Mouse (Mus musculus) frontal cortex, postnatal 10 days (tissue): ENCODE results near the gene Kcnk10.
A peak's percentile ranks its signal among the peaks of the same experiment; 100 is the strongest.

Source experiments
- DNase-seq, 2 experiments: peaks; one replicate each; pipeline ENCODE4 v3.0.0; 2022; ENCODE audit warnings: low spot score in 2 of 2, mixed read lengths in 1 of 2

The Kcnk10 gene

DNA sequence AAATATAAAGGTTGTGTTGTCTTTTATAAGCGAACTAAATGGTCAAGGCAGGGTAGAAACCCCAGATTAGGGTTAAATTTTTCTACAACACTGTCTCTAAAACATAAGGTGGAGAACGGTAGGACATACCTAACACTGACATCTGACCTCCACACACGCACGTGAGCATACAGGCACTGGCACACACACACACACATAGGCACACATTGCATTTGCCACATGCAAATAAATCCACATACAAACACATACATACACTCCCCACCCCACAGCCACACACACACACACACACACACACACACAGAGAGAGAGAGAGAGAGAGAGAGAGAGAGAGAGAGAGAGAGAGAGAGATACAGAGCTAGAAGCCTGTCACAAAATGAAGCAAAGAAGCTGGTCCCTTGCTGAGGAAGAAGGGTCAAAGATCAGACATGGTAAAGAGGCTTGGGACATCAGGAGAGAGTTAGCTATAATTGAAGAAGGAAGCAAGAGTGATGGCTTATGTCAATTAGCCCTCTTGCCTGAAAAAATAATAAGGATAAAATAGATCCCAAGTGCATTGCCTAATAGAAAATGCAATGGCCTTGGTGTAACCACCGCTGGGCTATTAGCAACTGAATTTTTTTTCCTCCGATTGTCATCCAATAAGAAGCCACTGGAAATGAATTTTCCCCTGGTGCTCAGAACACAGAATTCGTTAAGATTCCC lies 58.1 kb downstream of the Kcnk10 start:
- no peak for DNase-seq

DNA sequence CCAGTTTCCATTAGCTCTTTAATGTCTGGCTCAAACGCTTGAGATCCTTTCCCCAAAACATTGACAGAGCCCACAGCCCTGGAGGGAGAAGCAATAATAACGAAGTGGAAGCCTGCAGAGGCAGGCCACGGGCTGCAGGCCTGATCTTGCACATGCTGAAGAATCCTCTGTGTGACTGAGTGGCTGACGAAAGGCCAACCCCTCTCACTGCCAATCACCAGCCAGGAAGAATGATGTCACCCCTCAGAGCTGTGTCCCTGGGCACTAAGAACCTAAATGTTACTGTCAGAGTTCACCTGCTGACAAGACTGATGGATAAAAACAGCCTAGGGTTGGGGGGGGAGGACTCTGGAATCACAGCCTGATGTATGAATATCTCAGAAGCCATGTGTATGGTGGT lies 72.5 kb downstream of the Kcnk10 start:
- no peak for DNase-seq

DNA sequence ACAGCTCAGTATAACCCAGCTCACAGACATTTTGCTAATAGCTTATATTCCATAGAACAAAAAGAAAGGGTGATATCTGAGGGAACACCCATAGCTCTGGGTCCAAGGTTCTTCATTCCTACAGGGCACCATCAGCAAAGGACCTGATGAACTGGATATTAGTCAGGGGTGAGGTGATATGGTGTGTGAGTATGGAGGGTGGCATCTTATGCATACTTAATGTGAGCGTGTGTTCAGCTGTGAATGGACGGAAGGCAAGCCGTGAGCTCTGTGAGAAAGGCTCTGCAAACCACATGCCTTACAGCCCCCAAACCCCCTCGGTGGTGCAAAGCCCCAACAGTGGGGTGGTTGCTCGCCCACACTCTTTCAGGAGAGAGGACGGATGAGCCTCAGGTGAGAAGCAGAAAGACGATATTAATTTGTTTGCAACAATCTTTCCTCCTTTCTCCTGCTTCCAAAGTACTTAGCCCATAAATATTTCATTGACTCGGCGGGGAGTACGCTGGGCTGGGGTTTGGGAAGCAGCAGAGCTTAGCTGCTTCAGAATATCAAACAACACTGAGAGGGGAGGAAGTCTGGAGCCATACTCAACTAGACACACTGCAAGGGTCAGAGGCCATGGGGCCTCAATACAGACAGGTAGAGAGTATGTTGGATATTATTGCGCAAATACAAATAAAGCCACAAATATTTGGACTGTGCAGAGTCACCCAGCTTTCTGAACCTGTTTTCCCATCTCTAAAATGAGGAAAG lies 76.4 kb downstream of the Kcnk10 start:
- no peak for DNase-seq

- no peak for DNase-seq
These were observed 77.1 kb downstream of the Kcnk10 start for GRCm38 (mm10) chr12:98501045-98501444.

DNA sequence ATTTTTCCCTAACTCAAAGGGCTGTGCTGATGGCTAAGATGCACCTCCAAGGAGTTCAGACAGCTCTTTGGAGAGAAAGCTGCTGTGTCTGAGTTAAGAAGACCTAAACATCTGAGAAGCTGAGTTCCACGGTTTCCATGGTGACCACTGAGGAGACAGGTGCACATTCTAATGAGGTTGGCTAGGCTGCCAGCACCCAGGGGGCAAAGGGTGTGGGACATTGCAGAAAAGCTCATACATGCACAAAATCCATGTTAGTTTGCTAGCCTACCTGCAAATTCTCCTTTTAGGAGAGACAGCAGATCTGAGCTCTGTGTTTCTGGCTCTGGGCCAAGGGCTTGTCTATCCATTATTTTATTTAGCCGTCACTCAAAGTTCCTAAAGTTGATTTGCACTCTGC lies 96.7 kb downstream of the Kcnk10 start:
- DNase-seq, result no peak

DNA sequence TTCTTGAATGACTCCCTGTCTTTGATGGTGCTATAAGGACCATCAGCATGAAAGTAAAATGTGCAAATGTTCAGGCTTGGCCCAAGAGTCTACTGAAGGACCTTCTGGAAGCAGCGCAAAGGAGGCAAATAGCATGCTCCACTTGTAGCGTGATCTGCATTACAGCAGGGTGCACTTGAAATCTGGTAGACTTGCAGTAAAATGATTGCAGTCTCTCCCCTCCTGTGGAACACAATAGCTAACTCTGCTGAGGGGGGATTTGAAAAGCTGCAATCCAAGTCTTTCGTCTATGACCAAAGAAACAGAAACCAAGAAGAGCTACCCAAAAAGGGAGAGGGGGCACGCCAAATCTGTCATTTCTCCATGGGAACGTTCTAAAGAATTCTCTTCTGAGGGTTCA lies 97.1 kb downstream of the Kcnk10 start:
- DNase-seq, result no peak

- no peak for DNase-seq
These were observed 100.2 kb downstream of the Kcnk10 start for GRCm38 (mm10) chr12:98477673-98478461.

GRCm38 (mm10) chr12:98471232-98471631 lies 106.9 kb downstream of the Kcnk10 start:
- DNase-seq, result no peak

- DNase-seq, result no peak
These were observed 108.0 kb downstream of the Kcnk10 start for GRCm38 (mm10) chr12:98470097-98470496.

DNA sequence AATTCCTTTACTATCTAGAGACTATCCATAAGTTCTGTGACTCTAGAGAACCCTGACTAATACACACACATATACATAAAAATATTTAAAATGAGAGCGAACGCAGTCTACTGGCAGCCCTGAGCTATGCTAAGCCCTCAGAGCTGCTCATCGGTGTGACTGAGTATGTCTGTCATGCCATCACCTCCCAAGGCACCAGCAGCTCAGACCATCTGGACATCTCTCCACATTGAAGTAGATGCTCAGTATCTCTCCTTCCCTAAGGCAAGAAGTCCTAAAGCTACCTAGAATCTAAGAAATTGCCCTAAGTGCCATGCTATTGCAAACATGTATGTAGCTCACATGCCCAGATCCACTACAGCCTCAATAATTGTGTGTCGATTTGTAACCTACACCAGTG lies 110.3 kb downstream of the Kcnk10 start:
- no peak for DNase-seq

DNA sequence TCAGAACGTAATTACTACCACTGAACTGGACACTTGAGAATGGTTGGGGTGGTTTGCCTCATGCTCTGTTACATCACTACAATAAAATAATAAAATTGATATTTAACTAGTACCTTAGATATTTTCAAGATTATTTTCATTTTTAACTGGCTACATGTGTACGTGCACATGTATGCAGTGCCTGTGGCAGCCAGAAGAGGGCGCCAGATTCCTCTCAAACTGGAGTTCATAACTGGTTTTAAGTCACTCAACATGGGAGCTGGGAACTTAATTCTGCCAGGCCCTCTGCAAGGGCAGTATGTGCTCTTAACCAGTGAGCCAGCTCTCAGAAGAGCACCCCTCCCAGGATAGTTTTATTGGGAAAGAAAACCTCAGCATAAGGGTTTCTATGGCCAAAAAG lies 118.2 kb downstream of the Kcnk10 start:
- no peak for DNase-seq

- DNase-seq, result no peak
These were observed 119.2 kb downstream of the Kcnk10 start for GRCm38 (mm10) chr12:98458944-98459343.

GRCm38 (mm10) chr12:98458516-98458915 lies 119.6 kb downstream of the Kcnk10 start:
- DNase-seq, result no peak

- no peak for DNase-seq
These were observed 124.9 kb downstream of the Kcnk10 start for GRCm38 (mm10) chr12:98453161-98453560.

DNA sequence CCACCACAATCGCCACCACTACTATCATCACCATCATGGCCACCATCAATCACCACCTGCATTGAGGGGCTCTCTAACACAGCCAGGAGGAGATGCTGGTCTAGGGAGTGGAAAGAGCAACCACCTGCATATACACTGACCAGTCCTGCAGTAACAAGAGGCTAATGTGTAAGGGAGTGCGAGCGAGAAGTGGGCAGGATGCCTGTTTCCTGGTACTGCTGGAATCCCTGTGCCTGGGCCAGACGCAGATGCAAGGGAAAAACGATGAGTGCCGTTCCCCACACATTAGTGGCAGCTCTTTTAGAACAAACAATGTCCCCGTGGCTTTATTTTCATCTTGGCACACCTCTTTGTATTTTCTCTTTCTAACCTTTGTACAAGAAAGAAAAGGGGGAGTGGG lies 125.5 kb downstream of the Kcnk10 start:
- no peak for DNase-seq

DNA sequence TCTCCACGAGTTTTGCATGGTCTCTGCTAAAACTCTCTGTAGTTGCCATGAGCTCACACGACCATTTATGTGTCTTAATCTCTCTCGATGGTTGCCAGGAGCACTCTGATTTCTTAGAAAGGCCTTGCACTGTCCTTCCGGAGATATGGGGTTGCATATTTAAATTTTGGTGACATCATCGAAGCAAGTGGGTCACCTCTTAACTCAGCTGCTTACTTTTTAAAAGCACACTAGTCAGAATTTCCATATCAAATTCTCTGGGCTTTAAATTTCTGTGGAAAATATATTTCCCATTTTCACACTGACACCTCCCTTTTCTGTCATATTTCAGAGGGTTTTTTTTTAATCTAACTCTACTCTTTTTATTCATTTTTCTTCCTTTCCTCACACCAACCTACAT lies 132.5 kb downstream of the Kcnk10 start:
- DNase-seq, result no peak

GRCm38 (mm10) chr12:98444860-98445259 lies 133.2 kb downstream of the Kcnk10 start:
- DNase-seq, result no peak

GRCm38 (mm10) chr12:98443754-98444153 lies 134.4 kb downstream of the Kcnk10 start:
- no peak for DNase-seq

- DNase-seq, result no peak
These were observed 140.0 kb downstream of the Kcnk10 start for GRCm38 (mm10) chr12:98438080-98438479.

DNA sequence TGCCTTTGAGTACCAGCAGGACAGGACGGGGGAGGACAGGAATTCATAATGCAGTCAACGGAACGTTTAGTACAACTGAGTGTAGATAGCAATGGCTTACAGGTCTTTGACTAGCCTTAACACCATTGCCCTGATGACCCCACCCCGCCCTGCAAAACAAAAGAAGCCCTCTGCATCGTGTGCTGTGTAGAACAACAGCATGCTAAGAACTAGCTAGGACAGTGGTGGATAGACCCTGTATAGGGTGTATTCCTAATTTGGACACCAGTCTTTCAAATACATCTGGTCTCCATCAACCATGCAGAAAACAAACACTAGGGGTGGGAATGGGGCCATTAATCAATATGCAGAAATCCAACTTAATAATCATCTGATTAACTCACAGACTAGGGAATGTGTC lies 147.4 kb downstream of the Kcnk10 start:
- DNase-seq, result no peak

- DNase-seq, result no peak
These were observed 156.8 kb downstream of the Kcnk10 start for GRCm38 (mm10) chr12:98421340-98421739.

DNA sequence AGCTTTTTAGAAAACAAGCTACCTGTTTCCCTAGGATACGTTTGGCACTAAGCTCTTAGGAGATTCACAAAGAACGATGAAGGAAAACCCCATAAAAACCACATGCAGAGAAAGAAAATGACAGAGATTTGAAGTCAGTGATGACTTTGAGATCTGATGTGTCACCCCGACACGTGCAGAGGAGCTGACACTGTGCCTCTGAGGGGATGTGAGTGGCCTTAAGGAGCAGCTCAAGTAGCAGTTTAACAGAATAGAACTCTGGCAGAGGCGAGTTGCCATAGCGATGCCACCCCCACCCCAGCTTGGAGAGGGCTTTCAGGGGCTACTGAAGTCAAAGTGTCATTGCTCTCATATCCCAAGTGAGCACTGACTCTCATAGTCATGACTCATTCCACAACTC lies 158.3 kb downstream of the Kcnk10 start:
- no peak for DNase-seq

DNA sequence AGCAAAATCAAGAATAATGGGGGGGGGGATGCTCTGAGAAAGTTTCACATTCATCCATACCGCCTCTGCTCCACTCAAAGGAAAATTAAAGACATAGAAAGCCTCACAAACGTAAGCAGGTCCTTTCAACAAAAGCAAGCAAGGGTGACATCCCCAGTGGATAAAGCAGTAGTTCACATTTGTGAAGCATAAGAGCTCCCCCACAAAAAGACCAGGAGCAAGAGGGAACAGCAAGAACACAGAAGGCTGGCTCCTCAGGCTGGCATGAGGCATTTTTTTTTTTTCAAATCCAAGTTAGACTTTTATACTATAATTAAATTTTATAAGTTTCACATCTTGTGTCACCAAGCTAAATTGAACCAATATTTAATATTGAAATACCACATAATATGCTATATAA lies 168.5 kb downstream of the Kcnk10 start:
- DNase-seq, result peak in 1 of 2 experiments; percentile 15
